Mouse (Mus musculus) retina, adult 2 months (tissue): ENCODE measurements around the gene Tmem45a2.
"Not testable (repeated sequence)": the region's sequence is repeated elsewhere in the genome, so short reads cannot be mapped to it uniquely, and the experiment has no call there.

Experiments
- DNase-seq: peaks from one replicate; pipeline ENCODE4 v3.0.0-alpha.2; 2012; ENCODE audit warnings: low read depth, low spot score

The Tmem45a2 gene

DNA sequence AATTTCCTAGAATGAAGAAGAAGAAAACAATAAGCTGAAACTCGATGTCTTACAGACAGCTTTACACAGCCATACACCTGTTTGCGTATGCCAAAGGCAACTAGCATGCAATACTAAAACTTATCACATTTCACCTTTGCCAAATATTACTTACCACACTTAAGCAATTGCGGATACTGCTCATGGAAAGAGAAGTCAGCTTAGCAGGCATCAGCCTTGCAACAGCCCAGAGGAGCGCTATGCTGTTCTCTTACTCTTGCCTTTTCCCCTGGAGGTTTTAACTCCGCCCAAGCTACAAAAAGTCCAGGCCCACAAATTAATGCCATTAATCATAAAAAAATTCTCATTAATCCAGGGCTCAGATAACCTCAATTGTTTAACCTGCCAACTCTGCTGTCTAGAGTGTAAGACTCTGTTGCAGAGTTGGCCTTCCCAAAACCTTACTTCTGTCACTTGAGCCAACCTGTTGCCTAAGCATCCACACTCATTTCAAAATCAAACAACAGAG is at the start of gene Tmem45a2:
Tmem45a2 (minus strand) TSS at position 241 of the 508 bp plus-strand sequence.
- DNase-seq, result no peak

DNA sequence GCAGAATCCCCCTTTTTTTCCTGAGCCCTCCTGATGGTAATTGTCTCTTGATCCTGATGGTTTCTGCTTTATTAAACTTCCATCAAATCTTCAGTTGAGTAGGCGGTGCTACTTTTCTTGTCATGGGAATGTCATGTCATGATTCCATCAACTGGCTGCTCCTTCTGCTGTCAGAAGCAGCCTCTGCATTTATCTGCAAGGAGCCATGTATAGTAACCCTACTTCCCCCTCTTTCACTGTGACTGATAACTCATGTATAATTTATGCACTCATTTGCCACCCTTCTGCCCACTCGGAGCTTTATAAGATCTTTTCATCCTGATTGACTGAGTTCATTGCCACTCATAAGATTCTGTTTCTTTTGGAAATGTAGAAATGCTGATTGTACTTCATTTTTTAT is 46.4 kb upstream of the Tmem45a2 start:
- no peak for DNase-seq

DNA sequence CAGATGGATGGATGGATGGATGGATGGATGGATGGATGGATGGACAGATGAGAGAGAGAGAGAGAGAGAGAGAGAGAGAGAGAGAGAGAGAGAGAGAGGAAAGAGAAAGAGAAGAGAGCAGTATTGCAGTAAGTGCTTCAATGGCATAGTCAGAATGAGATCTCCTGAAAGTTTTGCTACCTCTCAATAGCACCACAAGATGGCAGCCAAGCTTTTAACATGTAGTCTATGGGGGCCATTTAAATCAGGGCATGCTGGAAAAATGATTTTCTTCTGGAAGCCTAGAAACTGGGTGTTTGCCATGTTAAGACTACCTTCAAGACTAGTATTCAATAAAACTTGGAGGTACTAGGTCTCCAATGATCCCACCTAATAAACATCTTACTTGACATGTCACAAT is 44.9 kb upstream of the Tmem45a2 start:
- DNase-seq, result no peak

GRCm38 (mm10) chr16:57106185-57106960 is 35.2 kb upstream of the Tmem45a2 start:
- no peak for DNase-seq

GRCm38 (mm10) chr16:57101174-57101573 is 30.0 kb upstream of the Tmem45a2 start:
- DNase-seq, result no peak

DNA sequence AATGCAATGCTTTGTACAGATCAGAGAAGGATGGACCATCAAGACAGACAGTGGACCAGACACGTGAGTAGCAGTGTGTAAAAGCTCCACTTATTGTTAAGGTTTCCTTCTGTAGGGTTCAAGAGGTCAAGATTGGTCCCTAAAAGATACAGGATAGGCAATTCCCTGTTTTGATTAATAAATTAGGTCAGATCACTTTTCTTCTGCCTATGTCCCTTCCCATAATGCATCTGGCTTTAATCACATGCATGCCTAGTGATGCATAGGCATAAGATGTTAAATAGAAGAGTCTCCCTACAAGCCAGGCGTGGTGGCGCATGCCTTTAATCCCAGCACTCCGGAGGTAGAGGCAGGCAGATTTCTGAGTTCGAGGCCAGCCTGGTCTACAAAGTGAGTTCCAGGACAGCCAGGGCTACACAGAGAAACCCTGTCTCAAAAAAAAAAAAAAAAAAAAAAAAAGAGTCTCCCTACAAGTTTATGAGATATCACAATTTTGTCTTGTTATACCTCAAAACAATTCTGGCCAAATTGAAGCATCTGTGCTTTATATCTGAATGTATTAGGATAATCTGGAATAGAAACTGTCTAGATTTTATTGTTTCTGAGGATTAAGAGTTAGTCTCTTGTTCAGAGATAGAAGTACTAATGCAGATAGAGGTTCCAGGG is 28.5 kb upstream of the Tmem45a2 start:
- no peak for DNase-seq

GRCm38 (mm10) chr16:57098468-57099144 is 27.4 kb upstream of the Tmem45a2 start:
- DNase-seq, result no peak

DNA sequence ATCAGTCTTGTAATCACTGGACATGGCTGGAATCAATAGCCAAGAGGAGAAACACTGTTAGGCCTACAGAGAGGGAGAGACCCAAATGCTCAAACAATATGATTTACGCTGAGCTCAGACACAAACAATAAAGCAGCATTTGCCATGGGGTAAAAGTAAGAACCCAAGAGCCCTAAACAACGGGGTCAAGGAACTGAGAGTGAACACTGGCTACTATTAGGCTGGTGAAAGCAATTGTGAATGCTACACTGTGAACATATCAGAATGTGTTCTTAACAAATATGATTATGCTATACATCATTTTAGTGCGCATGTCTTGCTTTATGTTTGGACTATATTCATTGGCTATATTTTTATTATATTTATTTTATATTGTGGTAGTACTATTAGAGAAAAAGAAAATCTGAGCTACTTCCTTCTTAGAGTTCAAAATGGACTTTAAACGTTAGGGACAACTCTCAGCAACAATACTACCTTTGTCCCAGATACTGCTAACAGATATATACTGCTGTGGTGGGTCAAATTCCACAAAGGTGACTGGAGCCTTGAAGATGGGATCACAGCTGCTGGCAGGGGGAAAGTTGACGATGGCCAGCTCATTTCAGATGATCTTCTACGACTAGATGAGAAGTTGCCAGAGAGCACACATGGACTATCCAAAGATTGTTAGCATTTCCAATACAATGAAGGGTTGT is 21.9 kb upstream of the Tmem45a2 start:
- DNase-seq, result no peak

GRCm38 (mm10) chr16:57092460-57092859 is 21.3 kb upstream of the Tmem45a2 start:
- DNase-seq, result peak; percentile 45

DNA sequence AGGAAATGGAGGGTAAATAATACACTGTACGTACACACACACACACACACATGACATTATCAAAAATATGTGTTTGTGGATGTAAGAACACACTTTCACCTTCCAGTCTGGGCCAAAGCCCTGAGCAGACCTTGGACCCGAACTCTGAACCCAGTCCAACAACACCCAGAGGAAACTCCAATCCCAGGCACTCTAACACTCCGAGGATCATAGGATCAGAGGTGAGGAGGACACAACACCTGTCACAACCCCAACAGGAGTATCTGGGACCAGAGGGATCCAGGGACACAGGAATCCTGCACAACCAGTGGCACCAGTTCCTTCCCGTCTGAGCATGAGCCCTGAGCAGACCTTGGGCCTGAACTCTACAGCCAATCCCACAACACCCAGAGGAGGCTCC is 8.4 kb upstream of the Tmem45a2 start:
- DNase-seq, result no peak

- no peak for DNase-seq
Observed at GRCm38 (mm10) chr16:57075986-57076385, 4.8 kb upstream of the Tmem45a2 start.

DNA sequence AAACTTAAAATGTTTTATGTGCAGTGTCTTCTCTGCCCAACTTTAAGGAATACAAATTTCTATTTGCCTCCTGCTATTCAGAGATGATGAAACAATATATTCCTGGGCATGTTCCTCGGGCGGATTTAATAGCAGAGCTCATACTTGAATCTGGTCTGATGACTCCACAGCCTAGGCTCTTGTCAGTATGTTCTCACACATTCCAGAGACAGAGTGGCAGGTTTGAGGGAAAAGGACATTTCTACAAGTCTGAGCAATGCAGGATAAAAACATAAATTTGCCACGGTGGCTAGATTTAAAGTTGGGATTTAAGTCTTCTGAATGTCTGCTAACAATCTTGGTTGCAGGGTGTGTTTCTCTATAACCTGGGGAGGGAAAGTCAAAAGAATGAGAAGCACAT is 9.1 kb downstream of the Tmem45a2 start:
- DNase-seq, result no peak

- DNase-seq, result no peak
Observed at GRCm38 (mm10) chr16:57056995-57057394, 14.2 kb downstream of the Tmem45a2 start.

GRCm38 (mm10) chr16:57049974-57050373 is 21.2 kb downstream of the Tmem45a2 start:
- DNase-seq, result no peak

DNA sequence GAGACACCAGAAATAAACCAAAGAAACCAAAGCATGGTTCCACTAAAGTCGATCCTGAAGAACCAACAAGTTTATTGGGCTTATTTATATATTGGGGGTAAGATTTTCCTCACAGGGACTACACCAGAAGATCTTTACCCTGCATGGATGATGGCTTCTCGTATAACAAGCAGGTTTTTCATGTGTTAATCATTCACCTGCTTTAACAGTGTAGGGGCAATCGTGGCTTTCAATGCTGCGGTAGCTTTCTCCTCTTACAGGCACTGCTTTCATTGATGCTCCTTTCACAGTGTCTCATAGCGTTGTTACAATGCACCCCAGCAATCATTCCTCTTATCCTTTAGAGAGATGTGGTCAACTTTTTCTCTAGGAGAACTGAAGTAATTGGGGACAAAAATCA is 32.6 kb downstream of the Tmem45a2 start:
- DNase-seq, result no peak

DNA sequence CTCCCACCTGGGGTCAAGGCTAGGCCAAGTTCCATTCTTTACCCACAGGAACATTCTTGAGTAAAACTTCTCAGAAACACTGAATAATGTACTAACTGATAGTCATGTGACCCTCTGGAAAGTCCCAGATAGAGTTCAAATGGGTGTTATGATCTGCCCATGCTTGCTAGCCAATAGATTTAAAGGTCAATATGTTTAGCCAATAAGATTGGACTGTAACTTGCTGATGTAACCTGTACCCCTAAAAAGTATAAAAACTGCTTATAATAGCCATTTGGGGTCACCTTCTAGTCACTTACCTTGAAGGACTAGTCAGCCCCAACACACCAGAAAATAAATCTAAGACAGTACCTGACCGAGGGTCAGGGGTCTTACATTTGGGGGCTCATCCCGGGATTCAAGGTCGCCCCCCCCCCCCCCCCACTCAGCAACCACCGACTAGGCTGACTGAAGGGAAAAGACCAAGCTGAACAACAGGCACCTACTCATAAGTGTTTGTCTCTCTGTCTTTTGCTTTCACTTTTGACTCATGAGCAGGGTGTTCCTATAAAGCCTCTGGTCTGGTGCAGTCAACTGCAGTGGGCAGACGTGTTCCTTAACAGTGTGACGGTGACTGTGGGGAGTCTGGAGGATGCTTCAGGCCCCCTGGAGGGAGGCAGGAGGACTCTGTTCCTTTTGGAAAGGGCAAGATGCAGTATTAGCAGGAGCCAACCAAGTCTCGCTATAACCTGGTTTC is 40.9 kb downstream of the Tmem45a2 start:
- DNase-seq, result no peak

DNA sequence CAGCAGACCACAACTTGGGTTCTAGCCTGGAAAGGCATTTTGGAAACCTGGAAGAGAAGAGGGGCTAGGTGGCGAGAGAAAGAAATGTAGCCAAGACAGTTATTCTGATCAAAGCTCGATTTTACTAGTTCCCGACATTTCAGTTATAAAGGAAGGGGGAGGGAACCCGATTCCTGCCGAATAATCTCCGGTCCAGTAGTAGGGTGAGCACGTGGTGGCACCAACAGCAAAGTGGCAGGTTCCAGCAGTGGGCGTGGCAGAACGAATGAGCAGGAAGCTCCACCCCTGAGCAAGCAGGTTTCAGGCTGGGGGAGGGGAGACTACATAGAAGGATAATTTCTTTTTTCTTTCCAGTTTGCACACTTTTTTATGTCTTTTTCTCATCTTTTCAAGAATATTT is 72.9 kb downstream of the Tmem45a2 start:
- DNase-seq, result not testable (repeated sequence)
